Mouse (Mus musculus) gastrocnemius, postnatal 4 days (tissue): ENCODE measurements at regions not wholly inside any gene's neighbourhood (a gene's known extent, or its start where the extent isn't known, plus 50 kb on each side); places are given as distances from the start of the nearest gene placed in this dataset.

ENCODE experiments used
- DNase-seq, 2 experiments: peaks; one replicate each; pipeline ENCODE4 v3.0.0; 2021 to 2022; ENCODE audit warnings: low spot score in 2 of 2, mixed read lengths in 2 of 2

DNA sequence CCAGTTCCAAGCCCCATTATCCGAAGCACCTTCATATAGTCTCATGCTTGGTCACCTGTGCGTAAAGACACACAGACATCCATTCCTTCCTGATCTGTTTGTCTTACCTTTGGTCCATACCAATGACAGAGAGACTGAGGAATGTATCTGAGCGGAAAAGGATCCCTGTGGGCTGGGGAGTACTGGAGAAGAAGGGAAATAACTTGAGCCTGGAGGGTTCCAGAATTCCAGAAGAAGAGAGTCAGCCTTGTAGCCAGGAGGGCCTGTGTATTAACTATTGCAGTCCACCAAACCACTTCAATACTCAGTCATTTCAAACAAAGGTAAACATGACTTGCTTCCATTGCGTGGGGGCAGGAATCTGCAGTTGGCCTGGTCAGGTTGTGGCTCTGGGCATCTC is 51.0 kb upstream of the Rybp start:
- no peak for DNase-seq
